Mouse (Mus musculus) liver, adult 2 months (tissue): ENCODE measurements around the gene Csdc2. TPM values are rescaled to one million over a fixed set of nuclear protein-coding genes. Genes with fewer than 3 reads are reported as not detected.
A peak's percentile ranks its signal among the peaks of the same experiment; 100 is the strongest.
"Not testable (repeated sequence)": the region's sequence is repeated elsewhere in the genome, so short reads cannot be mapped to it uniquely, and the experiment has no call there.

Experiments used
- DNase-seq: peaks from one replicate; pipeline ENCODE4 v3.0.0-alpha.2; 2011; ENCODE audit warnings: low read depth, low spot score; ENCODE audit errors: extremely low read depth
- H3K27ac ChIP-seq: fragments of 200-500 bp; replicated peaks from 2 replicates; pipeline ENCODE4 v1.5.1; 2012; ENCODE audit warnings: low read depth, mild to moderate bottlenecking, control low read depth, inconsistent platforms, low read length; ENCODE audit not compliant: insufficient read depth
- H3K27me3 ChIP-seq: fragments of 200-500 bp; 2 replicates; pipeline ENCODE4 v1.6.1; 2012; ENCODE audit warnings: mild to moderate bottlenecking, moderate library complexity, low read length, inconsistent platforms; ENCODE audit not compliant: control insufficient read depth, insufficient read depth
- H3K36me3 ChIP-seq: fragments of 200-500 bp; 2 replicates; pipeline ENCODE4 v1.6.1; 2012; ENCODE audit warnings: low read length, inconsistent platforms; ENCODE audit not compliant: control insufficient read depth, insufficient read depth
- H3K4me1 ChIP-seq: fragments of 200-500 bp; 2 replicates; pipeline ENCODE4 v1.6.1; 2011; ENCODE audit warnings: low read length; ENCODE audit not compliant: control insufficient read depth, insufficient read depth
- H3K4me3 ChIP-seq: fragments of 200-500 bp; 2 replicates; pipeline ENCODE4 v1.5.1; 2011; ENCODE audit warnings: low read depth, mild to moderate bottlenecking, control low read depth, low read length, moderate library complexity; ENCODE audit not compliant: insufficient read depth
- H3K79me2 ChIP-seq: fragments of 200-500 bp; 2 replicates; pipeline ENCODE4 v1.6.1; 2012; ENCODE audit warnings: inconsistent platforms, mild to moderate bottlenecking, low read length, moderate library complexity; ENCODE audit not compliant: control insufficient read depth, insufficient read depth
- H3K9ac ChIP-seq: fragments of 200-500 bp; 2 replicates; pipeline ENCODE4 v1.6.1; 2012; ENCODE audit warnings: low read depth, mild to moderate bottlenecking, control low read depth, inconsistent platforms, low read length
- CTCF ChIP-seq: fragments of 200-500 bp; IDR thresholded peaks from 2 replicates; pipeline ENCODE4 v1.5.1; 2011; ENCODE audit warnings: low read depth, low read length, control low read depth
- POLR2A ChIP-seq: fragments of 200-500 bp; IDR thresholded peaks from 2 replicates; pipeline ENCODE4 v1.6.1; 2011; ENCODE audit warnings: low read length, control low read depth; ENCODE audit not compliant: insufficient read depth; ENCODE audit errors: extremely low read depth
- WGBS: fragments of 180-500 bp; shearing (Covaris S2); methylation state at CpG from one replicate; pipeline ENCODE4 v1.1.7; 2018; 5-methylcytosine and 5-hydroxymethylcytosine counted together
- polyA plus RNA-seq: library from polyadenylated mRNA; depleted of rRNA; stranded (reverse); fragments of >200 nt; gene quantifications from 2 replicates; pipeline ENCODE4 v1.2.3, GENCODE M21; 2012
- total RNA-seq: library from RNA; depleted of rRNA; stranded (reverse); fragments of >200 nt; gene quantifications from 2 replicates; pipeline ENCODE4 v1.2.3, GENCODE M21; 2014

The Csdc2 gene
- total and polyA plus RNA-seq, 2 experiments, result 0.09 to 0.35 TPM

DNA sequence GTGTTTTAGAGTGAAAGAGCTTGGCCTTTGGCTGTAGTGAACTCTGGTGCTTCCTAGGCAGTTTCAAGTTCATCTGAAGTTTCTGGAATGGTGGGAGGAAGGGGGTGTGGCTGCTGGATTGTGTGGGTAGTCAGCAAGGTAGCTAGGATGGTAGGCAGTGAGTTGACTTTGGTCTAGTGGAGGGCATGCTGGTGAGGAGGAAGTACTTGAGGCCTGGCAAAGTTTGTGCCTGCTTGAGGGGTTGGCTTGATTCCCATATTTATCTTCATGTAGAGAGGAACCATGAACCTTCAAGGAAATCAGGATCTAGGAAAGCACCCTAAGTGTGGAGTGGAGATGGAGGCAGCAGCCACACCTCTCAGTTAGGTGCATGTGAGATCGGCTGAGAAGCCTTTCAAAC, 42.6 kb upstream of the Csdc2 start:
- no peak overlapping the region for H3K27ac ChIP-seq
- TF ChIP-seq POLR2A, result no peak
- no peak for TF ChIP-seq CTCF
- H3K36me3 ChIP-seq, result peaks cover 50% of the 10 kb centered on the region

DNA sequence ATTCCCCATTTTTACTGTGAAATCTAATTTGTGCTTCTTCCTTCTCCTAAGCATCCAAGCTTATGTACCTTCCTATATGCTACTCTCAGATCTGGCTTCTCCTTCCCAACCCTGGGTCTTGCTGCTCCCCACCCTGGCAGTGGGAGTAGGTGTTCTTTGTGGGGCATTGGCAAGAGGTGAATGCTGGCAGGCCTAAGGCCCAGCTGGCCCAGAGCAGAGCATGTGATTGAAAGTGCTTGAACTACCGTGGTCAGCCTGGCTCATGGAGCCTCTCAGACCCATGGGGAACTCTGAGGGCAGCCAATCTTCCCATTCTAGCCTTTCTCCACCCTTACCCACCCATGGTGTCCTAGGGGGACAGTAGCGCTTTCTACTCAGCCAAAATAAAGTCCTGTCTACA, 40.2 kb upstream of the Csdc2 start:
- Histone ChIP-seq H3K36me3 (peaks cover 48% of the 10 kb centered on the region), H3K79me2 (peaks cover 18% of the 10 kb centered on the region), H3K4me1 (peaks cover 29% of the 10 kb centered on the region), H3K27ac (no peak overlapping the region), H3K27me3 (no peaks in the 10 kb centered on the region), H3K4me3 (no peak overlapping the region), H3K9ac (no peak overlapping the region)
- 59% methylated on average over 2 of the region's 2 CpGs for WGBS
- TF ChIP-seq POLR2A (no peak), CTCF (no peak)
- DNase-seq, result peak; percentile 55

More for the DNA sequence above, 42.6 kb upstream of the Csdc2 start:
- H3K4me3 ChIP-seq, result no peak overlapping the region
- peaks cover 8% of the 10 kb centered on the region for H3K79me2 ChIP-seq
- peak; percentile 47 for DNase-seq
- H3K27me3 ChIP-seq, result no peaks in the 10 kb centered on the region
- peaks cover 27% of the 10 kb centered on the region for H3K4me1 ChIP-seq
- 80% methylated on average over 1 of the region's 1 CpGs for WGBS
- H3K9ac ChIP-seq, result no peak overlapping the region

DNA sequence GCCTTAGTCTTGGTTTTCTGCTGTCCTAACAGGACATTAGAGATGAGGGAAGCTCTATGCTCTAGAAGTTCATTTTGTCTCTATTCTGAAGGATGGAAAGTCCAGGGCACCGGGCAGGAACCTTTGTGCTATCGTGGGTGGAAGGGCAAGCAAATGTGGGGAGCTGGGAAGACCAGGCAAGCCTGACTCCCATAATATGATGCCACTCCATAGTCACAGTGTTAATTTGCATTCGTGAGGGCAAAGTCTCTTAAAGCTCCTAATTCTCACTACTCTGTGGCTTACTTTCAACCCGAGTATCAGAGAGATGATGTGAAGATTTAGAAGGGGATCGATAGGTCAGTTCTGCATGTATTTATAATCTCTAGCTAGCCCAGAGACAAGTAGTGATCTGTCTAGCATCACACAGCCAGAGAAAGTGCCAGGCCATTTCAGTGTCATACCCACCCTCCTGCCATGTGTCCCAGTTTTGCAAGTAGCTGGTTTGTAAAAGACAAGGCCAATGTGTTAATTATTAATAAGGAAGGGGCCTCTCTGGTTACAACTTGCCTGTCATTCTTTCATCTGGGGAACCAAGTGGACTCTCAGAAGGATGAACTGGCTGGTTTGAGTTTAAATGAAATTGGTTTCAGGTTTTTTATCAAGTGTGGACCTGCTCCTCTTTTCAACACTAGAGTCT, 38.8 kb upstream of the Csdc2 start:
- no peak for TF ChIP-seq CTCF
- no peak for TF ChIP-seq POLR2A
- 32% methylated on average over 5 of the region's 5 CpGs for WGBS
- no peak overlapping the region for H3K9ac ChIP-seq
- no peak overlapping the region for H3K4me3 ChIP-seq
- peak overlapping the region; percentile 78 for H3K27ac ChIP-seq
- peaks cover 16% of the 10 kb centered on the region for H3K79me2 ChIP-seq
- DNase-seq, result peak; percentile 97
- H3K4me1 ChIP-seq, result peaks cover 23% of the 10 kb centered on the region
- H3K27me3 ChIP-seq, result no peaks in the 10 kb centered on the region
- H3K36me3 ChIP-seq, result peaks cover 47% of the 10 kb centered on the region

DNA sequence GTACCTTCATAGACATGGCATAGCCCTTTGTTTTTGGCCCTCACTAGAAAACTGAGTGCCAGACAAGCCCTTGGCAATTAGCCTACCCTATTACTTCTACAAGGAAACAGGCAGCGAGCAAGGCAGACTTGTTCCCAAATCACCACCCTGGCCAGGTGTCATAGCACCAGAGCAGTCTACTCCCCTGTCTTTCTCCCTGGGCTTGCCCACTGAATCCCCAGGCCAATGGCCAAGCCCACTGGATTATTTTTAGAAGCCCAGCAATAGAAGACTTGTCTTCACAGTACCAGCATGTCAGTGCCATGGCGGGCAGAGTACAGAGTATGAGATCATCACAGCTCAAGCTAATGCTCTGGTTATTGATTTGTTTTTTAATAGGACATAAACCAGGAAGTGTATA, 37.8 kb upstream of the Csdc2 start:
- H3K9ac ChIP-seq, result no peak overlapping the region
- TF ChIP-seq CTCF (no peak), POLR2A (no peak)
- peaks cover 16% of the 10 kb centered on the region for H3K79me2 ChIP-seq
- 15% methylated on average over 2 of the region's 2 CpGs for WGBS
- H3K4me3 ChIP-seq, result no peak overlapping the region
- H3K27me3 ChIP-seq, result no peaks in the 10 kb centered on the region
- H3K27ac ChIP-seq, result peak overlapping the region; percentile 70
- peaks cover 23% of the 10 kb centered on the region for H3K4me1 ChIP-seq
- H3K36me3 ChIP-seq, result peaks cover 50% of the 10 kb centered on the region
- DNase-seq, result peak; percentile 78

DNA sequence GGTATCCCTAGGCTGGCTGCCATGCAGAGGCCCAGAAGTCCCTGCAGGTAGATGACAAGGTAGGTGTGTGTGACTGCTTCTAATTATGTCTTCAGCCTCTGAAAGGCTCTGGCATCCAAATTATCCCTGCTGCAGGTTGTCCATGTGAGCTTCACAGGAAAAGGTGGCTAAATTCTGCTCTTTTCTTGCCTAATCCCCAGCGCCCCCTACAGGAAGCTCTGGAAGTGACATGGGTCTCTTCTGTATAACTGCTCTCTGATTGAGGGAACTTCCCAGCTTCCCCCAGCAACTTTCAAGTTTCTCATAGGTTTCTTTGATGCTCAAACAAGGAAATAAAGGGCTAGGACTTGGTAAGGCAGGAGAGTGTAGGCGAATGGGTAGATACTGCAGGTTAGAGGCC, 31.6 kb upstream of the Csdc2 start:
- Histone ChIP-seq H3K27ac (no peak overlapping the region), H3K4me3 (no peak overlapping the region), H3K4me1 (no peaks in the 10 kb centered on the region), H3K9ac (no peak overlapping the region), H3K79me2 (peaks cover 12% of the 10 kb centered on the region; the same call in 1 of the 2 replicates), H3K27me3 (no peaks in the 10 kb centered on the region), H3K36me3 (peaks cover 59% of the 10 kb centered on the region)
- TF ChIP-seq CTCF, result peak; percentile 27; the same call in 1 of the 2 replicates
- no peak for TF ChIP-seq POLR2A
- DNase-seq, result peak; percentile 52
- WGBS, result 52% methylated on average over 2 of the region's 2 CpGs

DNA sequence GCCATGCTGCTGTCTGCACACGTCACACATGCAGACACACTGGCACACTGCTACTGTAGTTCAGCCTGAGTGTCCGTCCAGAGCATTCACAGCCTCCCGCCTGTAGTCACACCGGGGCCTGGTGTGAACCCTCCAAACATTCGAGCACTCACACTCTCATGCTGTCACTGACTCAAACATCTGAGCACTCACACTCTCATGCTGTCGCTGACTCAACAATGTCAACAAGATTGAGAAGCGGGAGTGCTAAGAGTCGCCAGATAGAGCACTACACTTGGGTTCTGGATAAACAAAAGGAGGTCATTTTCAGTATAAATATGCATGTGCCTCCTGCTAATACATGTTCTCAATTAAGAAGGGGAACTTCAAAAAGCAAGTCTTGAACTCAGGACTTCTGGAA, 28.6 kb upstream of the Csdc2 start:
- TF ChIP-seq CTCF (no peak), POLR2A (no peak)
- no peak overlapping the region for H3K4me3 ChIP-seq
- H3K27me3 ChIP-seq, result no peaks in the 10 kb centered on the region
- no peak overlapping the region for H3K27ac ChIP-seq
- 72% methylated on average over 8 of the region's 8 CpGs for WGBS
- DNase-seq, result no peak
- H3K4me1 ChIP-seq, result no peaks in the 10 kb centered on the region
- no peaks in the 10 kb centered on the region for H3K79me2 ChIP-seq
- H3K36me3 ChIP-seq, result peaks cover 64% of the 10 kb centered on the region
- no peak overlapping the region for H3K9ac ChIP-seq

DNA sequence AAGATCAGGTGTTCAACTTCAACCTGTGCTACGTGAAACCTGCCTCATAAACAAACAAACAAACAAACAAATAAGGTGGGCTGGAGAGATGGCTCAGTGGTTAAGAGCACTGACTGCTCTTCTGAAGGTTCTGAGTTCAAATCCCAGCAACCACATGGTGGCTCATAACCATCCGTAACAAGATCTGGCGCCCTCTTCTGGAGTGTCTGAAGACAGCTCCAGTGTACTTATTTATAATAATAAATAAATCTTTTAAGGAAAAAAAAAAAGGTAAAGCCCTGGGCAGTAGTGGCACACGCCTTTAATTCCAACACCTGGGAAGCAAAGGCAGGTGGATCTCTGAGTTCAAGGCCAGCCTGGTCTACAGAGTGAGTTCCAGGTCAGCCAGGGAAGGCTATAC, 27.8 kb upstream of the Csdc2 start:
- peaks cover 66% of the 10 kb centered on the region for H3K36me3 ChIP-seq
- H3K27me3 ChIP-seq, H3K79me2 ChIP-seq, H3K4me3 ChIP-seq, H3K4me1 ChIP-seq, H3K9ac ChIP-seq, DNase-seq, H3K27ac ChIP-seq: not testable (repeated sequence)
- WGBS, result 85% methylated on average over 4 of the region's 4 CpGs
